Mouse (Mus musculus): ENCODE measurements around the gene Sec61a1. TPM values are rescaled to one million over a fixed set of nuclear protein-coding genes. Genes with fewer than 3 reads are reported as not detected.

Sec61a1 gene
- polyA plus RNA-seq, 2 experiments, result 66.9 to 86.9 TPM

GRCm38 (mm10) chr6:88503044-88503443, 15.7 kb downstream of the Sec61a1 start:
- TF ChIP-seq CTCF (IDR thresholded peaks at IDR 0.05; ENCODE audit: low read depth) (peak; percentile 48; the same call in 1 of the 2 replicates), EP300 (IDR thresholded peaks at IDR 0.05; ENCODE audit: low read depth) (no peak)
- Histone ChIP-seq H3K4me3 (ENCODE audit: insufficient read depth in 1 of 2, low read depth in 2 of 2, low read length in 2 of 2) (no peak overlapping the region), H3K27ac (peak overlapping the region; percentile 93), H3K36me3 (replicated peaks; ENCODE audit: control insufficient read depth, insufficient read depth, low read depth) (peaks cover 54% of the 10 kb centered on the region), H3K27me3 (ENCODE audit: control insufficient read depth, insufficient read depth, low read length) (no peaks in the 10 kb centered on the region), H3K4me1 (replicated peaks; ENCODE audit: control insufficient read depth in 2 of 2, insufficient read depth in 2 of 2, low read length in 1 of 2) (peaks cover 39 to 42% of the 10 kb centered on the region in 2 experiments), H3K4me2 (ENCODE audit: low read depth) (peak overlapping the region; percentile 57; the same call in 1 of the 2 replicates), H3K9ac (replicated peaks) (peak overlapping the region; percentile 60; the same call in 1 of the 2 replicates), H3K9me3 (ENCODE audit: control insufficient read depth, low read length) (no peaks in the 10 kb centered on the region)
- DNase-seq (ENCODE audit: low read depth in 3 of 3, low spot score in 3 of 3) (no peak), ATAC-seq (ENCODE audit: insufficient read depth) (no peak)
- 71% methylated on average over 4 of the region's 4 CpGs for WGBS (ENCODE audit: insufficient replicate concordance)

DNA sequence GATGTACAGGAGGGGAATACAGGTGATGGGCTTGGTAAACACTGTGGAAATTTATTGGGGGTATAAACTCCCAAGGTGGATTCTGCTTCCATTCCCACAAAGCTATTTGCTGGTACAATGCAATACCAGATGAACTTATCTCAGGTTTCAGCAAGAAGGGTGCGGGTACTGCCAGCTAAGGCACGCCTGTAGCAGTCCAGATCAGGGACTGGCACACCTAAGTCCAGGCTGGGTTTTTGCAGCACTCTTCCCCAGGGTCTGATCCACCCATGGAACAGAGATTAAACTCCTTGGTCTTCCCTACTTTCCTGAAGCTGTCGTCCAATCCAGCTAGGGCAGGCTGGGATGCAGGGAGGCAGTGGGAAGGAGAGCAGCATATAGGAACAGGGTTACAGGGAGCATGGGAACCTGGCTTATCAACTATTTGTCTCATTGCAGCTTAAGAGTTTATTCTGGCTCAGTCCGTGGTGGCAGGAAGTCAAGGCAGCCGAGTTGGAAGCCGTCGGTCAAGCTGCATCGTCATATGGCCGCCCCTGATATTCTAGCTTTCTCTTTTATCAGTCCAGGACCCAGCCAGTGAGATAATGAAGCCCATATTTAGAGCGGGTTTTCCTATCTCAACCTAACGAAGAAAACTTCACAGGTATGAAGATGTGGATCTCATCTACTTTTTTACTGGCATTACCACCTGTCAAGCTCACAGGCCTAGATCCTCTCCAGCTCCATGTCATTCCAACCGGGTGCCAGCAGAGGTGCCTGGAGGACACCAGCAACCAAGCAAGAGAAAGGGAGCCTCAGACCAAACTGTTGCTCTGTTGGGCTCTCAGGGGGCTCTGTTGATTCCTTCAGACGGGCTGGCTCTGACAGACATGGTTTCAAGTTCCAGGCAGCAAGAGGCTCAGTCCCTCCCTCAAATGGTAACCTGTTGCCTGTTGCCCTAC, 16.4 kb downstream of the Sec61a1 start:
- Histone ChIP-seq H3K9ac (replicated peaks) (peak overlapping the region; percentile 60), H3K4me1 (replicated peaks; ENCODE audit: control insufficient read depth in 2 of 2, insufficient read depth in 2 of 2, low read length in 1 of 2) (peaks cover 39 to 42% of the 10 kb centered on the region in 2 experiments), H3K27me3 (ENCODE audit: control insufficient read depth, insufficient read depth, low read length) (no peaks in the 10 kb centered on the region), H3K27ac (peak overlapping the region; percentile 93), H3K4me3 (ENCODE audit: insufficient read depth in 1 of 2, low read depth in 2 of 2, low read length in 2 of 2) (peak overlapping the region; percentile 7 to 23; a peak in 3 of 4 replicates), H3K4me2 (ENCODE audit: low read depth) (peak overlapping the region; percentile 57), H3K36me3 (replicated peaks; ENCODE audit: control insufficient read depth, insufficient read depth, low read depth) (peaks cover 49% of the 10 kb centered on the region), H3K9me3 (ENCODE audit: control insufficient read depth, low read length) (no peaks in the 10 kb centered on the region)
- DNase-seq (ENCODE audit: low read depth in 3 of 3, low spot score in 3 of 3), result peak in 2 of 3 experiments; percentile 57 to 59
- peak; percentile 69 for TF ChIP-seq EP300 (IDR thresholded peaks at IDR 0.05; ENCODE audit: low read depth)
- peak; percentile 32 for TF ChIP-seq CTCF (IDR thresholded peaks at IDR 0.05; ENCODE audit: low read depth)
- 16% methylated on average over 13 of the region's 13 CpGs for WGBS (ENCODE audit: insufficient replicate concordance)
- peak; percentile 72 for ATAC-seq (ENCODE audit: insufficient read depth)

DNA sequence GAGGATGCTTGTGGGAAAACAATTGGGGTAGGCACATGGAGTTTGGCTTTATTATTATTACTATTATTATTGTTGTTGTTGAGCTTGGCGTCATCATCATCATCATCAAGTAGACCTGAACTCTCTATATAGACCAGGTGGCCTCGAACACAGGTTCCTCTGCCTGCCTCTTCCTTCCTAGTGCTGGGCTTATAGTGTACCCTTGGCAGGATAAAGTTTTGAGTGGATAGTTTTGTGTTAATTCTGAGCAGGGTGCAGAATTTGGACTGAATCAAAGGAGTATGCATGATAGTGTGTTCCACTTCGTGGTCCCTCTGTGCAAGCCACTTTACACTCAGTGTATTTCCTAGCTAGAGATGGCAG, 18.3 kb downstream of the Sec61a1 start:
- DNase-seq (ENCODE audit: low read depth in 3 of 3, low spot score in 3 of 3) (no peak), ATAC-seq (ENCODE audit: insufficient read depth) (no peak)
- Histone ChIP-seq H3K9ac (replicated peaks) (peak overlapping the region; percentile 78), H3K4me3 (ENCODE audit: insufficient read depth in 1 of 2, low read depth in 2 of 2, low read length in 2 of 2) (peak overlapping the region; percentile 41 to 65), H3K27ac (peak overlapping the region; percentile 66), H3K36me3 (replicated peaks; ENCODE audit: control insufficient read depth, insufficient read depth, low read depth) (peaks cover 30% of the 10 kb centered on the region), H3K4me2 (ENCODE audit: low read depth) (peak overlapping the region; percentile 97), H3K4me1 (replicated peaks; ENCODE audit: control insufficient read depth in 2 of 2, insufficient read depth in 2 of 2, low read length in 1 of 2) (peaks cover 39 to 42% of the 10 kb centered on the region in 2 experiments), H3K27me3 (ENCODE audit: control insufficient read depth, insufficient read depth, low read length) (no peaks in the 10 kb centered on the region), H3K9me3 (ENCODE audit: control insufficient read depth, low read length) (no peaks in the 10 kb centered on the region)
- 9% methylated on average over 3 of the region's 3 CpGs for WGBS (ENCODE audit: insufficient replicate concordance)
- TF ChIP-seq EP300 (IDR thresholded peaks at IDR 0.05; ENCODE audit: low read depth), result no peak
- no peak for TF ChIP-seq CTCF (IDR thresholded peaks at IDR 0.05; ENCODE audit: low read depth)

DNA sequence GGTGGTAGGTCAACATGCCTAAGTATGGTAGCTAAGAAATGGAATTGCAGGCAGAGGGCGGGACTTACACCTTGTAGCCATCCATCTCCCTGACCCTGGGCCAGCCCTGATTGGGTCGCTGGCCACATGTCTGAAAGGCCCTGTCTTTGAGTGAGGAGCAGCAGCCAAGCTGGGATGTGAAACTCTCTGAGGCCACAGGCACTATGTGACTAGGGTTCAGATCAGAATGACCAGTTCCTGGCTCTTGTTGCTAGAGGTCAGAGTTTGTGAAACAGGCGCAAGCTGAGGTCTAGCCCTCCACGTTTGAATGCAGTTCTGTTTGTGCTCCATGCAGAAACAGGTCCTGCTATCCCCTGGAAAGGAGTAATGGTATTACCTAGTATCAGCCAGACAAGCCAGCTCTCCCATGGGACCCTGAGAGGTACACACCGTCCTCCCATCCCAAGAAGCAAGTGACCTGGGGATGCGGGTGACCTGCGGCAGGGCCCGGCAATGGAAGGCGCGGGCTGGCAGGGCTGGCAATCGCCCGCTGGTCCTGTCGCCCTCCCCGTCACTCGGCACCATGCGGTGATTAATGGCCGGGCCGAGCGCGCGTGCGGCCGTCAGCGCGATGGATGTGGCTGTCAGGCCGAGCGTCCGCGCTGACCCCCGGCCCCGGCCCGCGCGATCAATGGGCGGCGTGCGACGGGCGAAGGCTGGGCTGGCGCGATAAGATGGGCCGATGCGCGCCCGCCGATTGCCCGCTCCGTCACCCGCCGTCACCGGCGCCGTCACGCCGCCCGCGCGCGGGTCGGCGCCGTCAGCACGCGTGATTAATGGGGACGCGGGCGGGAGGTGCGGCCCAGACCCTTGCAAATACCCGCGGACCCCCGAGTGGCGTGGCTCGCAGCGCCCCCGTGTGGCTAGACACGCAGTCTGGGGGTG, 19.0 kb downstream of the Sec61a1 start:
- WGBS (ENCODE audit: insufficient replicate concordance), result 4% methylated on average over 76 of the region's 76 CpGs
- DNase-seq (ENCODE audit: low read depth in 3 of 3, low spot score in 3 of 3), result peak in 2 of 3 experiments; percentile 45
- peak; percentile 60 for ATAC-seq (ENCODE audit: insufficient read depth)
- H3K9me3 ChIP-seq (ENCODE audit: control insufficient read depth, low read length), result no peaks in the 10 kb centered on the region
- peak overlapping the region; percentile 41 to 65 for H3K4me3 ChIP-seq (ENCODE audit: insufficient read depth in 1 of 2, low read depth in 2 of 2, low read length in 2 of 2)
- no peaks in the 10 kb centered on the region for H3K27me3 ChIP-seq (ENCODE audit: control insufficient read depth, insufficient read depth, low read length)
- H3K36me3 ChIP-seq (replicated peaks; ENCODE audit: control insufficient read depth, insufficient read depth, low read depth), result peaks cover 24% of the 10 kb centered on the region
- TF ChIP-seq CTCF (IDR thresholded peaks at IDR 0.05; ENCODE audit: low read depth), result peak; percentile 82
- TF ChIP-seq EP300 (IDR thresholded peaks at IDR 0.05; ENCODE audit: low read depth), result no peak
- H3K9ac ChIP-seq (replicated peaks), result peak overlapping the region; percentile 78
- H3K4me1 ChIP-seq (replicated peaks; ENCODE audit: control insufficient read depth in 2 of 2, insufficient read depth in 2 of 2, low read length in 1 of 2), result peaks cover 39 to 42% of the 10 kb centered on the region in 2 experiments
- H3K4me2 ChIP-seq (ENCODE audit: low read depth), result peak overlapping the region; percentile 97
- H3K27ac ChIP-seq, result peak overlapping the region; percentile 67
